Mouse (Mus musculus) gonadal fat pad, adult 2 months (tissue): ENCODE results near the gene Rffl. TPM values are rescaled to one million over a fixed set of nuclear protein-coding genes. Genes with fewer than 3 reads are reported as not detected.

ENCODE experiments used
- DNase-seq: peaks from one replicate; pipeline ENCODE4 v3.0.0-alpha.2; 2012; ENCODE audit warnings: low read depth
- polyA plus RNA-seq: library from polyadenylated mRNA; depleted of rRNA; stranded (reverse); fragments of >200 nt; gene quantifications from 2 replicates; pipeline ENCODE4 v1.2.3, GENCODE M21; 2012; rRNA removed

Rffl gene
- polyA plus RNA-seq, 1 experiment, result 22.5 TPM

DNA sequence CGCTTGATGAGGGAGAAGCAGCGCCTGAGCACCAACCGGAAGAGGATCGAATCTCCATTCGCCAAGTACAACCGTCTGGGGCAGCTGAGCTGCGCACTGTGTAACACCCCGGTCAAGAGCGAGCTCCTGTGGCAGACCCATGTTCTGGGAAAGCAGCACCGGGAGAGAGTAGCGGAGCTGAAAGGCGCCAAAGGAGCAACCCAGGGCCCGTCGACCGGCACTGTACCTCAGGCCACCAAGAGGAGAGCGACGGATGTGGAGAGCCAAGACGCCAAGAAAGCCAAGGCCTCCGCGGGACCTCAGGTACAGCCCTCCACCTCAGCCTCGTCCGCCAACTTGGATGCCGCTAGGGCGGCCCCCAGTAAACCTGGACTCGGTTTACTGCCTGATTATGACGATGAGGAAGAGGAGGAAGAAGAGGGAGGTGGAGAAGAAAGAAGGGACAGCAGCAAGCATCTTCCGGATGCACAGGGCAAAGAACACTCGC, 106.5 kb downstream of the Rffl start:
- no peak for DNase-seq

DNA sequence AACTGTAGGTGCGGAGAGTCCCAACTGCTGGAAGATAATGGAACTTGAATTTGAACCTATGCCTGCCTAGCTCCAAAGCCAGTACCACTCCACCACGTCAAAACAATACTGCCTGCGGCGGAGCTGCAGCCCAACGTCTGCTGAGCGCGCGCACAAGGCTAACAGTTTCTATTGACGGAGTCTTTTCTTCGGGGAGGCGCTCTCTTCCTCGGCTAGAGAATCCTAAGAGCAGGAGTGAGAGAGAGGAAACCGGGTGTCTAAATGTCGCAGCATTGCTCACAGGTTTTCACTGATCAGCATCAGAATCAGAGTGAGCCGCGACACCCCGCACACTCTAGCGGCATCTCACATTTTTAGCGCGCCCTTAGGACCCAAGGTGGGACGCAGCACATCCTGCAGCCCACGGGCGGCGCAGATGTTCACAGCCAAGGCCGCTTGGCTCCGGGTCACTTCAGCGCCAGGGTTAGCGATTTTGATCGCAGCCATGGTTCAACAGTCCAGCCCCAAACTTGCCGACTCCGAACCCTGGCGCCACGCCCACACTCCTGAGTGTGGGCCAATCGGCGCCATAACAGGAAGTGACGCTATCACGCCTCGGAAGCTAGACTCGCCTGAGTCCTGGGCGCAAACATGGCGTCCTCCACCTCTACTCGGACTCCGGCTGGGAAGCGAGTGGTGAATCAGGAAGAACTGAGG, 107.1 kb downstream of the Rffl start, which contains the start of the genes Cct6b and Zfp830:
Cct6b (minus strand) TSS at position 580 of the 696 bp plus-strand sequence.
Zfp830 (plus strand) TSS at position 604 of the 696 bp plus-strand sequence.
- no peak for DNase-seq

DNA sequence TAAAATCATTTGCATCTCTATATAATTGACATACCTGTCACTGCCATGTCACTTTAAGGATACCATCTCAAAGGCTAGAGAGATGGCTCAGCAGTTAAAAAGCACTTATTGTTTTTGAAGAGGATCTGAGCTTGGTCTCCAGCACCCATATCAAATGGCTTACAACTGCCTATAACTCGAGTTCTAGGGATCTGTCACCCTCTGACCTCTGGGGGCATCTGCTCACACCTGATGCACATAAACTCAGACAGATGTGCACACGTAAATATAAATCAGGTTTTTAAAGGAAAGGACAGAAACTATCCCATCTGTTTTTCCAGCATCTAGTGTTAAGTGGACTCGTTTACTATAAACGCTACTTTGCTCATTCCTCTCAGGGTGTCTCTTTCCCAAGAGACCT, 107.7 kb downstream of the Rffl start:
- DNase-seq, result no peak

DNA sequence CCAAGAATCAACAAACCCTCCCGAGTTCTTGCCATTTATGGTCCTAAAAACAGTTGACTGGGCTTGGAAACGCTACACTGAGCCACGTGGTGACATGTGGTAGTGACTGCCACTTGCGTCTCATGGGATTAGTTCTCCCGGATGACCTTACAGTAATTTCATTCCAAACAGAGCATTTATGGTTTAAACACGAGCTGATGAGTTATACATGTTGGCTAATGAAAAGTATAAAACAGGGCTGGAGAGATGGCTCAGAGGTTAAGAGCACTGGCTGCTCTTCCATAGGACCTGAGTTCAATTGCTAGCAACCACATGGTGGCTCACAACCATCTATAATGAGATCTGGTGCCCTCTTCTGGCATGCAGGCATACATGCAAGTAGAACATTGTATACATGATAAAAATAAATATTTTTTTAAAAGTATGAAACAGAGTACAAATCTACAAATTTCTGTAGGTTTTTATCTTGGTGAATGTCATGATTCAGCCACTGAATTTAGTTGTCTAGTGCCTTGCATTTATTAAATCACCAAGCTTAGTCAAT, 108.7 kb downstream of the Rffl start:
- no peak for DNase-seq

DNA sequence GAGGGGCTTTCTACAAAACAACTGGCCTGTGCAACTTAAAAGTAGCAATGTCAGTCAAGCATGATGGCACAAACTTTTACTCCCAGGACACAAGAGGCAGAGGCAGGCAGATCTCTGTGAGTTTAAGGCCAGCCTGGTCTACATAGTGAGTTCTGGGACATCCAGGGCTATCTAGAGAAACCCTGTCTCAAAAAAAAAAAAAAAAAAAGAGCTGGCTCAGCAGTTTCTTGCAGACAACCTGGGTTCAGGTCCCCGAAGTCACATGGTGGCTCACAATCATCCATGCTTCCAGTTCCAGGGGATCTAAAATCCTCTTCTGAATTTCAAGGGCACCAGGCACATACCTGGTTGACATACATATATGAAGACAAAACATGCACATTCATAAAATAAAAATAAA, 115.1 kb downstream of the Rffl start:
- DNase-seq, result no peak

Other genes with a start within 250 kb of the Rffl start
- gene Cct6b, start 106.9 kb downstream of the Rffl start, polyA plus RNA-seq, result 0.39 and 0.91 TPM in 2 replicates
- 4.1 and 5.0 TPM in 2 replicates for gene Zfp830, start 106.9 kb downstream of the Rffl start, polyA plus RNA-seq
- 19.4 and 23.3 TPM in 2 replicates for gene Lig3, start 90.1 kb downstream of the Rffl start, polyA plus RNA-seq
- gene Rad51d, start 19.4 kb upstream of the Rffl start, polyA plus RNA-seq, result 19.5 and 22.4 TPM in 2 replicates
- gene Fndc8, start 20.9 kb upstream of the Rffl start, polyA plus RNA-seq, result 1.3 and 1.7 TPM in 2 replicates
- gene Nle1, start 37.2 kb upstream of the Rffl start, polyA plus RNA-seq, result 20.9 and 25.7 TPM in 2 replicates
- gene Unc45b, start 39.3 kb upstream of the Rffl start, polyA plus RNA-seq, result 4.0 and 5.0 TPM in 2 replicates
- gene Slfn5, start 80.1 kb upstream of the Rffl start, polyA plus RNA-seq, result 16.2 and 18.3 TPM in 2 replicates
- gene Slfn9, start 120.6 kb upstream of the Rffl start, polyA plus RNA-seq, result 0.36 and 0.41 TPM in 2 replicates
- 0.37 and 0.47 TPM in 2 replicates for gene Slfn8, start 149.6 kb upstream of the Rffl start, polyA plus RNA-seq
- gene Slfn2, start 193.9 kb upstream of the Rffl start, polyA plus RNA-seq, result 4.3 and 5.2 TPM in 2 replicates
- gene Slfn1, start 245.6 kb upstream of the Rffl start, polyA plus RNA-seq, result 0.27 and 0.34 TPM in 2 replicates